Mouse (Mus musculus) embryonic fibroblast, embryonic 13.5 days (primary cell): ENCODE measurements around the gene Acap3.

Experiments
- CTCF ChIP-seq: IDR thresholded peaks from 2 replicates; pipeline ENCODE4 v1.5.1; 2011; ENCODE audit warnings: mild to moderate bottlenecking, control low read depth, low read length, moderate library complexity, borderline replicate concordance; ENCODE audit not compliant: insufficient read depth
- POLR2A ChIP-seq: IDR thresholded peaks from 2 replicates; pipeline ENCODE4 v1.6.1; 2011; ENCODE audit warnings: low read depth, mild to moderate bottlenecking, control low read depth, low read length, moderate library complexity

DNA sequence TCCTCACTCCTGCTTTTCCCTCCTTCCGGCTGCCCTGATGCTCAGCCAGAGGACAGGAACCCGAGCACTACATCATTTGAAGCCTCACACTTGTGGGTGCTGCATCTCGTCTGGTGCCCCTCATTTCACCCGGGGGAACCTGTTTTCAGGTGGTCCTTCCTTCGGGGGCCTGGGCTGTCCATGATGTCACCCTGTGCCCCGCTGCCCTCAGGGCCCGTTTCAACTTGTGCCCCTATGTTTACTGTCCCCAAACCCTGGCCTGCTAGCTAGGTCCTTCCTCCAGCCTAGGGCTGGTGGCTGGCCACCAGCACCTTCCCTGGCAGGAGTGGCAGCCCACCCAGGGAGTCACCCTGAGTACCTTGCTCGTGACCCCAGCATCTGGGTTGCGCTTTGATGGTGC, 14.5 kb downstream of the Acap3 start:
- TF ChIP-seq CTCF (no peak), POLR2A (no peak)
